Mouse (Mus musculus) 416B (cell line): ENCODE data around the gene Ddx55.
"Not testable (repeated sequence)": the region's sequence is repeated elsewhere in the genome, so short reads cannot be mapped to it uniquely, and the experiment has no call there.

Experiments
- DNase-seq: peaks from one replicate; pipeline ENCODE4 v3.0.0; 2011; ENCODE audit warnings: low read depth

Ddx55 gene

DNA sequence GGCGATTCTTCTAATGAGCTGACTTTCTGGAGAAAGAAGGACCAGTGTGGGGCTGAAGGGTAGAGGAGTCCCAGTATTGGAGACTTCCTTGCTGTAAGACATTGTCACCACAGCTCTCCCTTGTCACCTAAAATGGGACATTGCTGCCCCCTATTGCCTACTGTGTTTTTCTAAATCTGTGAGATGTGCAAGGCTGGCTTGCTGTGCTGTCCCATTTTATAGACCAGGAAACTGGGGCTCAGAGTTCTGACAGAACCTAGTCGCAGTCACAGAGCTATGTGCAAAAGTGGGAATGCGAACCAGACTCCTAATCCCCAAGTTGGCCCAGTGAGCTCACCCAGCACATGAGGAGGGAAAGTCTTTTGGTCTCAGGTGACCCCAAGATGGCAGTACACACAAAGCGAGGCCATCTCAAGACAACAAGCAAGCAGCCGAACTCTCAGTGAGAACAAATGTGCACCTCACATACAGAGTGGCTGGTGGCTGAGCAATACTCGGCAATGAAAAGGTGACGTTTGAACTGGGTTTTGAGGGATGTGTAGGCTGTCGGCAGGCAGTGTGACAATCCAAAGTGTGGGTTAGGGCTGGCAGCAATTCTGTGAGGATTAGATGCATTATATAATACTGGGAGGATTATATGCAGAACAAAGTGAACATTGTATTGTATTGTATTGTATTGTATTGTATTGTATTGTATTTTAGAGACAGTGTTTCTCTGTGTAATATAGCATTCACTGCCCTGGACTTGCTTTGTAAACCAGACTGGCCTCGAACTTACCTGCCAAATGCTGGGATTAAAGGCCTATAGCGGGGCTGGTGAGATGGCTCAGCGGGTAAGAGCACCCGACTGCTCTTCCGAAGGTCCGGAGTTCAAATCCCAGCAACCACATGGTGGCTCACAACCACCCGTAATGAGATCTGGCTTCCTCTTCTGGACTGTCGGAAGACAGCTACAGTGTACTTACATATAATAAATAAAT lies 13.6 kb upstream of the Ddx55 start:
- peak; percentile 92 for DNase-seq

DNA sequence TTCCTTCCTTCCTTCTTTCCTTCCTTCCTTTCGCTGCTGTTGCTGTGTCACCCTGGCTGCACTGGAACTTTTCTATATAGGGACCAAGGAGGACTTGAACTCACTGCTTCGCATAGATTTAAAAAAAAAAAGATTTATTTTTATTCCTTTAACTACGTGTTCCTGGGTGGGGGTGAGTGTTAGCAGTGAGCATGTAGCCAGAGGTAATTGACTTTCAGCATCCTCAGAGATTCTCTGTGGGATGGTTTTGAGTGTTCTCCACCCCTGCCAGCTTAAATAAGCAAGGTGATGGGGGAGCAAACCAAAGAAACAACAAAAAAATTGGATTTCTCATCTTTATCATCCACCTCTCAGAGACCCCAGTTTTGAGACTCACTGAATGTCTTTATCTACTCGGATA lies 12.8 kb upstream of the Ddx55 start:
- DNase-seq: peak; percentile 24

DNA sequence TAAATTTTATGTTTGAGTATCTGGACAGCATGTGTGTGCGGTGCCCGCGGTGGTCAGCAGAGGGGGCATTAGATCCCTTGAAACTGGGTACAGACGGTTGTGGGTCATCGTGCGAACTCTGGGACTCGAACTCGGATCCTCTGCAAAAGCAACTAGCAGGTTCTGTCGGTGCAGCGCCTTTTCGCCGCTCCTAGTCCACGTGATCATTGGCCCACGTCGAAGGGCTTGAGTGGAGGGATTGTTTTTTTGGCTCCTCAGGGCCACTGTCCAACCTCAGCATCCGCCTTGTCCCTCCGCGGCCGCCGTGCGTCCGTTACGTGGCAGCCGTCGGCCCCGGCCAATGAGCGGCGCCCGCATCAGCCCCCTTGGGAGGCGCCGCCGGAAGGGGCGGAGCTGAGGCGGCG lies 12.3 kb upstream of the Ddx55 start, which contains the start of gene Tmed2:
TSS of gene Tmed2 (plus strand) at position 313 of the 404 bp plus-strand sequence.
- peak; percentile 98 for DNase-seq

DNA sequence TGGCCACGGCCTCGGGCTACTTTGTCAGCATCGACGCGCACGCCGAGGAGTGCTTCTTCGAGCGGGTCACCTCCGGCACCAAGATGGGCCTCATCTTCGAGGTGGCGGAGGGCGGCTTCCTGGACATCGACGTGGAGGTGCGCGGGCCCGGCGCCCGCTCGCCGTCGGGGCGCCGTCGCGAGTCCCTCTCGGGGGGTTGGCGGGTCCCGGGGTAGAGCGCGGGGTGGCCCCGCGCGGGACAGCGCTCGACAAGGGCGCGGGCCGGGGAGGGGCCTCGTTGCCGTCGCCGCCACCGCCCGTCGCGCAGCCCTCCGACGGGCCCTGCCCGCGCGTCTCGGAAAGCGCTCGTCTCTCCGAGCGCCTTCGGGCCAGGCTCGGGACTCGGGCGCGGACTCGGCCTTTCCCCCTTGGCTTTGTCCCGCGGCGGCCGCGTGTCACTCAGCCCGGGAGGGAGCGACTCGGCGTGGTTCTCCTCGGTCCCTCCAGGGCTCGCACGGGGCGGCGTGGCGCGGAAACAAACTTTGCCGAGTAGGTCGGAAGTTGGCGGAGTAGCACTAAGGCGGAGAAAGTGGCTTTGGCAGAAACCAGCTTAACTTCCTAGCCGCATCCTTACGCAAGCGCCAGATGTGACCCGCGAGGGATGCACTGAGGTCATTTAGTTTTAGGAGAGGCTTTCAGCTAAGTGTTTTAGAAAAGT lies 11.6 kb upstream of the Ddx55 start:
- peak; percentile 83 for DNase-seq

DNA sequence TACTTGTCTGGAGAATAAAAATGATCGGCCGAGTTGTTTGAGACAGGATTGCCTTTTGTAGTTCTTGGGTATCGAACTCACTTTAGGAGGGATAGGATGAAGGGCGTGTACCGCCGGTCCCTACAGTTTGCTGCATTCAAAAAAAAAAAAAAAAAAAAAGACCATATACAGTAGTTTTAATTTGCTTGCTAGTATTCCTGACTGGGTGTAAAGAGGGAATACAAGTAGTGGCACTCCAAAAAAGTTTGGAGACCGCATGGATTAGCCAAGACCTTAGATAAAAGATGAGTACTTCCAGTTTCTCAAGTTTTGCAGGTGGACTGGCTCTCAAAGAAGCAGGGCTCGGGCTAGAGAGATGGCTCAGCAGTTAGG lies 11.1 kb upstream of the Ddx55 start:
- no peak for DNase-seq

DNA sequence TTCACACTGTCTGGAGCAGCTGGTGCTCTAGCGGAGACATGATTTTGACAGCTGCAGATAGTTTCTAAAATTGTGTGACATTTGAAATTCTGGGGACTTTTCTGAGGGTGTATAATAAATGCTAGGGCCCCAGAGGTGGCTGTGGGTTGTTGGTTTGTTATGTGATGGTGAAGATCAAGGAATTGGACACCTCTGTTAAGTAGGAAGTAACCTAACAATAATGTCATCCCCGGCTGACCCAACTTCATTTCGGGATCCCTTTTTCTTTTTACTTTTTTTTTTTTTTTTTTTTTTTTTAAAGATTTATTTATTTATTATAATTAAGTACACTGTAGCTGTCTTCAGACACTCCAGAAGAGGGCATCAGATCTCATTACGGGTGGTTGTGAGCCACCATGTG lies 1.9 kb upstream of the Ddx55 start:
- DNase-seq: not testable (repeated sequence)

DNA sequence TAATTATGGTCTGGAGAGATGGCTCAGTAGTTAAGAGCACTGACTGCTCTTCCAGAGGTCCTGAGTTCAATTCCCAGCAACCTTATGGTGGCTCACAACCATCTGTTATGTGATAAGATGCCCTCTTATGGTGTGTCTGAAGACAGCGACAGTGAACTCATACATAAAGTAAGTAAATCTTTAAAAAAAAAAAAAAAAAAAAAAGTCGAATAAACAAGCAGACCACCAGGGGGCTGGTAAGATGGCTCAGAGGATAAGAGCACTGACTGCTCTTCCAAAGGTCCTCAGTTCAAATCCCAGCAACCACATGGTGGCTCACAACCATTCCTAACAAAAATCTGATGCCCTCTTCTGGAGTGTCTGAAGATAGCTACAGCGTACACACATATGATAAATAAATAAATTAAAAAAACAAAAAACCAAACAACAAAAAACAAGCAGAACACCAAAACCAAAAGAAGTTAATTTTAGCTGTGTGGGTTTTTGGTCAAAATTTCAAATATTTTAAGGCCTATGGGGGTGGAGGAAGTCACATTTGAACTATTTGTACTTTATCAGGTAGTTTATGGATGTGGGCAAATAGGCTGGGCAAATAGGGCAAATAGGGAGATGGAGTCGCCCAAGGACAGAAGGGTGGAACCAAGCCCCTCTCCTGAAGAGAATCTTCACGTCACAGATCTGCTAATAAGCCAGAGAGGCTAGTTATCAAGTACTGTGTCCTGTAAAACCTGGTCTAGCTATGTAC lies 1.1 kb upstream of the Ddx55 start:
- peak; percentile 50 for DNase-seq

DNA sequence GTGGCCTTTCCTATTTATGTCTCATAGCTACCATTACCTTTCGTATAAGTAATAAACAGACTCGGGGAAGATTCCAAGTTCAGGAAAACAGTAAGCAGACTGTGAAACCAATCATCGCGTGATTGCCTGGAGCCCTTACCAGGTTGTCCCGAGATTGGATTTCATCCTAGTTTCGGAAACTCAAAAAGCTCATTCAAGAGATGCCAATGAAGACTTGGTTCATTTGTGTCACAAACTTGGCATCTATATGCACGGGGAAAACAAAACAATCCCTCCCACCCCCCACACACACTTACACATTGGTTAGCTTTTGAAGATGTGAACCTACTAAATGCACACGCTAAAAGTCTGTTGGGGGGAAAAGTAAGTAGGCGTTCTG lies 581 bp upstream of the Ddx55 start:
- peak; percentile 54 for DNase-seq

DNA sequence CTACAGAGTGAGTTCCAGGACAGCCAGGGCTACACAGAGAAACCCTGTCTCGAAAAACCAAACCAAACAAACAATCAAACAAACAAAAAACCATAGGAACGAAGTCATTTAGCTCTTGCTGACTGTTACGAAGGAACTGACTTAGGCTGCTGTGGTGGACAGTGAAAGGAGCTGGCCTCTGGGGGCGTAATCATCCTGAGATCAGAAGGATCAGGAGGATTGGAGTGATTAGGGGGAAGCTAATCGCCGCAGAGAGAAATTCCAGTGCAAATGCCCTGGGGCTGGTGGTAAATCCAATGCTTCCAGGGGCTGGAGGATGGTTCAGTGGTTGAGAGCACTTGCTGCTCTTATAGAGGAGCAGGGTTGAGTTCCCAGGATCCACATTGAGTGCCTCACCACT lies 943 bp downstream of the Ddx55 start:
- DNase-seq: no peak

DNA sequence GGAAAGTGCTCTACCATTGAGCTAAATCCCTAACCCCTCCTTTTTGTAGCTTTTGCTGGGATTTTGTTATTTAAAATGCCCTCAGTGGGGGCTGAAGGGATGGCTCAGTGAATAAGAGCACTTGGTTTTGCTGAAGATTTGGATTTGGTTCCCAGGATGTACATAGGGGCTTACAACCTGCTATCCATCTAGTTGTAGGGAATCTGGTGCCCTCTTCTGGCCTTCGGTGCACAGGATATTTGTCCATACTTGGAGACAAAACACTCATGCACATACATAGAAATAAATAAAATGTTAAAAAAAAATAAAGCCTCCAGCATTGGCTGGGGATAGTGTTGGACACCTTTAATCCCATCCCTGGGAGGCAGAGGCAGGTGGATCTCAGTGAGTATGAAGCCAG lies 2.5 kb downstream of the Ddx55 start:
- DNase-seq: peak; percentile 66

DNA sequence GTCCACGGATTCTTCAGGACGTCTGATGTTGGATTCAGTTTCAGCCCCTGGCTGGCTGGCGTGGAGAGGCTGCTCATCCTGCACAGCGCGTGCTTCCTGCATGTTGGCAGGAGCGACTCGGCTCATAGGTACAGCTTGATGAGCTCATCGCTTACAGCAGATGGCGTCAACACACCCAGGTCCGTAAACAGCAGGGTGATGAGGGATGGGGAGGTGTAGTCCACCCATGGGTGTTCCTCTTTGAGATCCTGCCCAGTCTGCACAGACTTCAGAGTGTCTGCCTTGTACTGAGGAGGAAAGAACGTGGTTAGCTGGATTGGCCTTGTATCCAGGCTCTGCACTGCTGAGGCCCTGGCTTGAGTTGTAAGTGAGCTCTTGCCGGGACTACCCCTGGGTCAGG lies 18.4 kb downstream of the Ddx55 start:
- no peak for DNase-seq

DNA sequence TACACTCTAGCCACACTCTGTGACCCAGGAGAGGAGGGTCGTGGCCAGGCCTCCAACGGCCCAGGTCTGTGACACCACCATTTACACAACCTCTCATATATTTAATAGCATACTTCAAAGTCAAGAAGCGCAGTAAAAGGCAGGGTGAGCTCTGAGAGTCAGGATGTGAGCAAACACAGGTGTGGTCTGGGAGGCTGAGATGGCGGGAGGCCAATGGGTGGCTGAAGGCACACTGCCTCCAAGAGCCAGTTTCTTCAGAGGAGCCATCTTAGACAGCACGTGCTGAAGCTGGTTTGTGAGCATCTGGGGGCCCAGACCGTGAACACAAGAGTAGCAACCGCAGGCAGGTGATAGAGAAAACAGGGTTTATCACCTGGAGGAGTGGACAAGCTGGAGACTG lies 22.8 kb downstream of the Ddx55 start:
- no peak for DNase-seq

DNA sequence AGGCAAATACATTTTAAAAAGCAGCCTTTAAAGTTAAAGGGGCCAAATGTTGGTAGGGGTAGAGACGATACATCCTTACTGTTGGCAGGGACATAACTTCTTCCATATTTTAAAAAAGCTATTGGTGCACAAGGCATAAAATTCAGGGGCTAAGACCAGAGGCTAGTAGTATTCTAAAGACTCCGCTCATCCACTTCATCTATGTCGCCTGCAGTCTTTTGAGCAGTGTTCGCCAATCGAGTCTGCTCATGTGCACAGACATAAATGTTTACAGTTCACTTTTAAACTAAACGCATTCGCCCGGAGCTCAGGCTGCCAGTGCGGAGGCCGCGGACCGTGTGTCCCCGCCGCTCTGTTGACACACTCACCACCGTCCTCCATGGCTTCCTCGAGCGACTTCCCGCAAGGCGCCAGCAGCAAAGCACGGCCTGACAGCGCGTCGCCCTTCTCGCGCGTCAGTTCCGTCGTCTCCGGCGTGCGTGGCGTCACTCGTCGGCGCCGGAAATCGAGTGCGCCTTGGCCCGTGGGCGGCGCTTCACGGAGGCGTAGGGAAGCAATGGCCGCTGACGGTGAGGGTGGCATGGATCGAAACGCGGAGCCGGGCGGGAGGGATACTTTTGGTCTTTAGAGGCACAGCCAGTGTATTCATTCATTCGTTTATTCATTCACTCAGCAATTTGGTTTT lies 26.1 kb downstream of the Ddx55 start, which contains the start of the genes Eif2b1 and Gtf2h3:
TSS of gene Eif2b1 (minus strand) at position 499 of the 685 bp plus-strand sequence.
TSS of gene Gtf2h3 (plus strand) at position 508 of the 685 bp plus-strand sequence.
- peak; percentile 94 for DNase-seq

DNA sequence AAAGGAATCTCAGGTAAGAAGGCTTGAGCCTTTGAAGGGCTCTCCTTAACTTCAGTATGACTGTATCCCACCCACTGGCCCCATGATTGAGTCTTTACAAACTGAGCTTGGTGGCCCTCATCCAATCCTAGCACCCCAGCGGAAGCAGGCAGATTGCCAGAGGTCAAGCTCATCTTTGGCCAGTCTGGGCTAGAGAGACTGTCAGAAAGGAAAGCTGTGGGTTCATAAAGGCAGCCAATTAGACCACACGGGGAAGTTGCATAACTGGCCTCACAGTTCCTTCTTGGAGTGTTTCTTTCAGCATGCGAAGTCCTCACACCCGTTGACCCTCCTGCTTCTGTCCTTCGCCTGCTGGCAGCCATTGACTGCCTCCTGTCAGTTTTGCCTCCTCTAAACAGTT lies 29.9 kb downstream of the Ddx55 start:
- DNase-seq: peak; percentile 97

DNA sequence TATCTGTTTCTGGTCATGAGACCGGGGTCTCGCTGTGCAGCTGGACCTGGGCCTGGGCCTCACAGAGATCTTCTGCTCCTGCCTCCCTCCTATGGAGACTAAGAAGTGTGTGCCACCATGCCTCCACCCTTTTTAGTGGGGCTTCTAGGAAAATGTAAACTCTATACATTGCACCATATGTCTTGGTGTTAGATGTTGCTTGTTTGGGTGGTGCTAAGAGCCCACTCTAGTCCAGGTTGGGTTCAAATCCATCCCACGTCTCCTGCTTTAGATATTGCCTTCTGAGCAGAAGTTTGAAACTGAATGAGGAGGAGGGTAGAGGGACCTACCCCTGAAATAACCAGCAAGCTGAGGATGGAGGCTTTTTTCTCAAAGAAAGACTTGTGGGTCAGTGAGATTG lies 40.1 kb downstream of the Ddx55 start:
- no peak for DNase-seq

DNA sequence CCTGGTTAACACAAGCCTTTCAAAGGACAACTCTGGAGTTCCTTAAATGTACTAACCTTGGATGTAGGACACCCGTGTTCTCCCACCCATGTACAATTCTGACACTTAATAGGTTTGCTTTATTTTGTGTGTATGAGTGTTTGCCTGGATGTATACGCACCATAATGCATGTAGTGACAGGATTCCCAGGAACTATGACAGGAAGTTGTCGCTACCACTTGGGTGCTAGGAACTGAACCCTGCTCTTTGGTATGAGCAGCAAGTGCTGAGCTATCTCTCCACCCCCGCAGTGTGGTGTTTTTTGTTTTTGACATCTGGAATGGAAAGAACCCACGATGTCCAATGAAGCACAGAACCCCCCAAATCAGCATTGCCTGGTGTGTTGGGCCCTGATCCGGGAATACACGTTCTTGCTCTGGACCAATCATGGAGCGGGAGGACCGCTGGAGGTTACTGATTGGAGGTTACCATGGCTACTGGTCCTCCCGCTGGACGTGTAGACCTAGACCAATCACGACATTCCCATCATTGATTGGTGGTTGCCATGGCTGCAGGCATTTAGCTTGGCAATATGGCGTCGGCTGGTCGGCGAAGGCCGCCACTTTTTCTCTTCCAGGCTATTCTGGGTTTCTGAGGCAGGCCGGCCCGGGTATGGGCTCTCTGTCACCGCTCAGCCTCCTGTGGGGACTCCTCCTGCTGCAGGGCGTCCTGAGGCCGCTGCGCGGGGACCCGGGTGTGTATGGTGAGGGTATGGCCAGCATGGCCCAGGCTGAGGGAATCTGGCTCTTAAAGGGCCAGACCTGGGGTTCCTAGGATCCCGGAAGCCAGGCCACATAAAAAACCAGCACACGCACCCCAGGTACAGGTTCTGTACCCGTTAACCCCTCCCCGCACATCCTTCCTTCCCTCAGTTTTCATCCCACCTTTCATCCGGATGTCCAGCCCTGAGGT lies 45.8 kb downstream of the Ddx55 start:
- DNase-seq: no peak

DNA sequence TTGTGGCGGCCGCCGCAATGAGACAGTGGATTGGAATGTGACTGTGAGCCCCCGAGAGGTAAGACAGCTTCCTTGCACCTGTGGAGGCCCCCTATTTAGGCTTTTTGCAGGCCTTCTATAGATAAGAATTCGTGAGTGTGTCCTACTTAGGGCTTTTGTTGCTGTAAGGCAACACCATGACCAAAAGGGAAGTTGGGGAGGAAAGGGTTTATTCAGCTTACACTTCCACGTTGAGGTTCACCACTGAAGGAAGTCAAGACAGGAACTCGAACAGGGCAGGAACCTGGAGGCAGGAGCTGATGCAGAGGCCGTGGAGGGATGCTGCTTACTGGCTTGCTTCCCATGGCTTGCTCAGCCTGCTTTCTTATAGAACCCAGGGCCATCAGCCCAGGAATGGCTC lies 47.1 kb downstream of the Ddx55 start:
- peak; percentile 61 for DNase-seq

DNA sequence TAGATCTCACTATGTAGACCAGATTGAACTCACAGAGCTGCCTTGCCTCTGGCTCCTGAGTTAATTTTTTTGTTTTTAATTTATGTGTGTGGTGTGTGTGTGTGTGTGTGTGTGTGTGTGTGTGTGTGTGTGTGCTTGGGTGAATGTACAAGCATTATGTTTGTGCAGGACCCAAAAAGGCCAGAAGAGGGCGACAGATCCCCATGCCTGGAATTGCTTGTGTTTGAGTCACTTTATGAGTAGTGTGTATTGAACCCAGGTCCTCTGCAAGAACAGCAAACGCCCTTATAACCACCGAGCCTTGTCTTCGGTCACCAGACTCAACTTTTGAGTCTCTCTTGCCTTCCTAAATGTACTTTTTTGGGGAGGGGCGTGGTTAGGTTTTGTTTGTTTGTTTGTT lies 49.7 kb downstream of the Ddx55 start:
- peak; percentile 84 for DNase-seq

DNA sequence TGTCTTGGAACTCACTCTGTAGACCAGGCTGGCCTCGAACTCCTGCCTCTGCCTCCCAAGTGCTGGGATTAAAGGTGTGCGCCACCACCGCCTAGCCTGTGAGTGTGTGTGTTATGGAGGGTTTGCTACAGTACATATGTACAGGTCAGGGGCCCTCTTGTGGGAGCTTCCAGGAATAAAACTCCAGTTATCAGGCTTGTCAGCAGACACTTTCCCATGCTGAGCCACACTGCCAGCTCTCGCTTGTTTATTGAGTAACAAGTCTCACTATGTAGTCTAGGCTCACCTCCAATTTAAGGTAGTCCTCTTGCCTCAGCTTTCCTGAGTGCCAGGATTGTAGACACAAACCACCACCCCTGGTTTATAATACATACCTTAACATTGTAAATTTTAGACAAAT lies 51.6 kb downstream of the Ddx55 start:
- peak; percentile 52 for DNase-seq

DNA sequence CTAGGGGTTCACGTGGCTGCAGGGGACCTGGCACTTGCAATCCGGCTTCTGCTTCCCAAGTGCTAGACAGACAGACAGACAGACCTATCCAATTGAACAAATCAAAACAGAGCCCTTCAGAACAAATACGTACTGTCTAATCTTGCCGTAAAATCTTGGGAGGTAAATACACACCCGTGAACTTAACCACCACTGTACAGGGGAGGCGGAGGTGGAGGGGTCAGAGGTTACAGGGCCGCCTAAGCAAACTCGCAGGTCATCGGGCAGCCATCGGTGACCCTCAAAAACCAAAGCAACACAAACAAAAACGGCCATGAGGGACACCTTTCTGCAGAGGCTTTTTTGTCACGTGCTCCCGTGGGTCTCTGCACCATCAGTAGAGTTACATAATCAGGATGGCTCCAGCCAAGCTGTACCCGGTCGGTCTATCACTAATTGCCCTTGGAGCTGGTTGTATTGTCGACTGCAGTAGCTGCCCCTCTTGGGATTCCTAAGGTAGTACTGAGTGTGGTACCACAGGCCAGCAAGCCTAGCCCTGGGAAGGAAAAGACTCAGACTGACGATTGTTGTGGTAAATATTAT lies 52.5 kb downstream of the Ddx55 start:
- no peak for DNase-seq
